Comparison of ENCODE assay signal across 9 mouse cellular contexts in the genomic region with DNA sequence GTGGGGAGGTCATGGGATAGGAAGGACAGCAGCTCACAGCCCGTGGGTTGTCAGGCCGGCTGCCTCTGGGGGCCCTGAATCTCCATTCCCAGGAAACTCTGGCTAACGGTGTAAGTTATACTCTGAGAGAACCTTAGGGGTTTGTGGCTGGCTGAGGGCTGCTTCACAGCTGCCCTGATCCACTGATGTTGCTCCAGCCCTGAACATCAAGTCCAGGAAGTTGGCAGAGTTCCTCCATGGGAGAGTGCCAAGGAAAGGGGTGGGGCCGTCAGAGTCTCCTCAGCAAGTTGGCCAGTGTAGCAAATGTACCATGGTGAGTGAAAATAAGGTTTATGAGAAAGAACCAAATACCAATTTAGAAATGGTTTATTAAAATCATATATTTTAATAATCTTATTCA. TPM values are rescaled to one million over a fixed set of nuclear protein-coding genes. Genes with fewer than 3 reads are reported as not detected.
A peak's percentile ranks its signal among the peaks of the same experiment; 100 is the strongest.
DNase-seq lines count a peak whose midpoint lies in the region; TF ChIP-seq lines count a peak whose summit lies in the region.
"Had no signal": no experiment of that assay in that cellular context is flagged by ENCODE, and none has a peak within 500 bp of the region (broad histone marks: within the 10 kb centered on the region; RNA-seq: fewer than 3 reads in every experiment).

No protein-coding gene starts in this region.

- no peak for TF ChIP-seq POLR2A in heart, adult 2 months (IDR thresholded peaks at IDR 0.05; ENCODE audit: insufficient read depth, low read depth, low read length)

- 19% methylated on average over 4 of the region's 4 CpGs for WGBS in heart, adult 2 months

- H3K4me1 ChIP-seq in heart, adult 2 months (ENCODE audit: control insufficient read depth, insufficient read depth, low read length): peaks cover 2% of the 10 kb centered on the region

- H3K9ac ChIP-seq in heart, adult 2 months (ENCODE audit: low read depth, low read length): no peak overlapping the region

- no peak overlapping the region for H3K27ac ChIP-seq in heart, adult 2 months

- intact Hi-C loops in heart, adult 2 months (cut with DNase I): no loop called here

- H3K79me2 ChIP-seq in heart, adult 2 months (replicated peaks; ENCODE audit: control insufficient read depth, insufficient read depth, low read length): no peaks in the 10 kb centered on the region

- no peak for TF ChIP-seq CTCF in heart, adult 2 months (IDR thresholded peaks at IDR 0.05)

- H3K36me3 ChIP-seq in heart, adult 2 months (ENCODE audit: control insufficient read depth, insufficient read depth, low read length): no peaks in the 10 kb centered on the region

- no peaks in the 10 kb centered on the region for H3K27me3 ChIP-seq in heart, adult 2 months (ENCODE audit: control insufficient read depth, insufficient read depth, low read length)

- TF ChIP-seq EP300 in heart, adult 2 months (IDR thresholded peaks at IDR 0.05; ENCODE audit: insufficient read depth, low read depth, low read length): no peak

- peak; percentile 83 to 86 for DNase-seq in cerebellum, postnatal 10 days
- DNase-seq in cerebellum, adult 9-10 months: no peak
- peak; percentile 97 for DNase-seq in adipocyte (ENCODE audit: low spot score)
- peak; percentile 79 to 82 for DNase-seq in heart, adult 2 months
- peak; percentile 38 for DNase-seq in layer of hippocampus, adult 9-11 months
- peak; percentile 50 for DNase-seq in right cerebral cortex, postnatal 14 days
- no peak for DNase-seq in yolk sac, embryonic 10.5 days (ENCODE audit: low spot score)
- DNase-seq in B cell, adult 2 months: no peak

- no peak overlapping the region for H3K4me3 ChIP-seq in heart, adult 2 months

RNA-seq across cellular contexts. Expression of a gene that starts 18.1 kb away (rescaled TPM):
- not detected for total RNA-seq in heart, adult 2 months (2021)
- 0.06 TPM in 1 of 2 replicates, not detected in the other for polyA plus RNA-seq in heart, adult 2 months (2012; rRNA removed)
- polyA plus RNA-seq: C2C12 had no signal

RNA-seq across cellular contexts. Expression of a gene that starts 47.0 kb away (rescaled TPM):
- total RNA-seq in heart, adult 2 months (2021): not detected
- 0.23 TPM in 1 of 2 replicates, not detected in the other for polyA plus RNA-seq in heart, adult 2 months (2012; rRNA removed)

Comparison
In these comparisons a context has a peak if more than half of its experiments do, and no peak if none do; other contexts are left out.
1. DNase-seq: peak in cerebellum, postnatal 10 days (2 of 2), adipocyte (single experiment), heart, adult 2 months (2 of 2), layer of hippocampus, adult 9-11 months (single experiment) and right cerebral cortex, postnatal 14 days (single experiment); none in cerebellum, adult 9-10 months (single experiment), yolk sac, embryonic 10.5 days (single experiment) and B cell, adult 2 months (0 of 2).